Mouse (Mus musculus) gastrocnemius, postnatal 10 days (tissue): ENCODE results near the gene Ackr4. TPM values are rescaled to one million over a fixed set of nuclear protein-coding genes. Genes with fewer than 3 reads are reported as not detected.
A peak's percentile ranks its signal among the peaks of the same experiment; 100 is the strongest.

Source experiments
- DNase-seq: peaks from one replicate; pipeline ENCODE4 v3.0.0; 2021; ENCODE audit warnings: mixed read lengths
- long read RNA-seq, 2 experiments: library from polyadenylated mRNA; stranded (forward); transcript quantifications; one replicate each; pipeline ENCODE4 v2.0.0; 2021
- total RNA-seq, 2 experiments: library from RNA; stranded (reverse); gene quantifications; 2 replicates each; pipeline ENCODE4 v1.2.3; 2021

Ackr4 gene
- 1 to 10 TPM; 1.9 to 3.6 TPM for total RNA-seq
- long read RNA-seq, experiment 1, partial matches to known transcripts = 0 of 2 reads
- long read RNA-seq, experiment 1, other reads (novel, unspliced or antisense) = 1 of 2 reads
- long read RNA-seq, experiment 2 = 0 reads

DNA sequence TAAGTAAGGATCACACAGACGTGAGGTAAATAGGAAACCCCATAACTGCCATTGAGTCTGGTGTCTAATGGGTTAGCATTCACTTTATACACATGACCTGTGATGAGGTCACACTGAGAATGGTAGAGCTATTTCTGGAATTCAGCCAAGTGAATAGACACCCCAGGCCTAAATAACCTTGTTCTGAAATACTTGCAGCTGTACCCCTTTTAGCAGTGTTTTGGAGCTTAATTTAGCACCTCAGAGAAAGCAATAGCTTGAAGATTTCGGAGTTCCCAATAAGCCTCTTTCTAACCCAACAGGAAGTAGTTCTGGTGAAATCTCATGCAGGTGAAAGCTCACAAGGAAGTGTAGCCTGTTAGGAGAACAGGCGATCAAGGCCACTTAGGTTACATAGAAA is at the start of gene Ackr4:
Ackr4 (minus strand) TSS at position 101 of the 400 bp plus-strand sequence.
- no peak for DNase-seq

DNA sequence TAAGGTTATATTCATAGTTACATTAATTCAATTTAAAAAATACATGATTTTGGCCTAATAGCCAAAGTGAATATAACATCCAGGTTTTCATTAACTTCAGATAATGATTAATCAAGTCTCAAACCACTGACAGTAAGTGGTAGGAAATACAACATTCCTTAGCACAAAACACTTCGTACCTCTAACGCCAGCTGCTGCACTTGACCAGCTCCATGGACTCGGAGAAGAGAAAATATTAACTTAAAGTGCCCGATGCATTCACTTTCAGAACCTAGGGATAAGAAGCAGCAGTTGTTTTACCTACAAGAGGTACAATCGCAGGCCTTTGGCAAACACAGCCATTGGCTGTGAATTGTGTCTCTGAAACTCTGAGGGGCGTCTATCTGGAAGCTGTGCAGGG is 45.6 kb upstream of the Ackr4 start:
- DNase-seq = no peak

DNA sequence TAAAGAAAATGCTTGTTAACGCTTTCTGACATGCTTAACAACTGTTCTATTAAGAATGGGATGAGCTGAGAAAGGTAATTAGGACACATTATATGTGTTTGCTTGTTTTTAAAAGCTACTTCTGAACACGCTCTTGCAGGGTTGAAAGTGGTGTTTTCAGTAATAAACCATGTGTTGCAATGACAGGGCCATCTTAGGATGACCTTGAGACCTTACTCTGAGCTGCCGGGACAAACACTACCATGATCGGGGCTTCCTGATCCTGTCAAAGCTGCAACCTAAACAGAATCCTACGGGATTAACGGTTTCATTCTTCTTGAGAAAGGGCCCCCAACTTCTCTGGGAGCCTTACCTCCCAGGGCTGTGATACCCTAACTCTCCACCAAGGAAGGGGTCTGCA is 44.9 kb upstream of the Ackr4 start:
- DNase-seq = no peak

DNA sequence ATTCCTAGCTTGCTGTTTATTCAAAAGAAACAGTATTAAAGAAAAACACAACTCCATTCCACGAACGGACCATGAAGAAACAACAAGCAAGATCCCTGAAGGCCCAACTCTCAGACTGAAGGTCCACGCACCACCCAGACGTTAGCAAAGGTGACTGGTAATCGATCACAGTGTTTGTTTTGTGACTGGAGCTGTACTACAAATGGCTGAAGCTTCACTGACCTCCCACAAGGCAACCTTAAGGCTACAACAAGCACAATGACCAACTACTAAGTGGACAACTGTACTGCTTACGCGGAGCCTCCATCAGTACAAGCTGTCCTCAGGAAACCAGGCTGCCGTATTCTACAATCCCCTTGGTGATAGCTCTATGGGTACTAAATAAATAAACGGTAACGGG is 43.3 kb upstream of the Ackr4 start:
- no peak for DNase-seq

DNA sequence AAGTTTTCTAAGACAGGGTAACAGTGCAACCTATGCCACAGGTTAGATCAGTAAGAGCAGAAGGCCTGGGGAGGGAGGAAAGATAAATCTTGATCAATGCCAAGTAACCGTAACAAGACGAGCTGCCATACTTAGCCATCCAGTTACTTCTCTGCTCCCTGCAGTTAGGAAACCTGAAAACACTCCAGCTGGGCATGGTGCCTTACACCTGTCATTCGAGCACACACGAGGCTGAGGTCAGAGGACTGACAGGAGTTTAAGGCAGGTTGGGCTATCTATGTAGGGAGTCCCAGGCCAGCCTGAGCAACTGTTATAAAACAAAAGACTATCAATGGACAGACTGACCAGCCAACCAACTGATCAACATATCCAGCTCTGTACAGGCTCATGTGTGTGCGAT is 39.2 kb upstream of the Ackr4 start:
- DNase-seq = peak; percentile 20

DNA sequence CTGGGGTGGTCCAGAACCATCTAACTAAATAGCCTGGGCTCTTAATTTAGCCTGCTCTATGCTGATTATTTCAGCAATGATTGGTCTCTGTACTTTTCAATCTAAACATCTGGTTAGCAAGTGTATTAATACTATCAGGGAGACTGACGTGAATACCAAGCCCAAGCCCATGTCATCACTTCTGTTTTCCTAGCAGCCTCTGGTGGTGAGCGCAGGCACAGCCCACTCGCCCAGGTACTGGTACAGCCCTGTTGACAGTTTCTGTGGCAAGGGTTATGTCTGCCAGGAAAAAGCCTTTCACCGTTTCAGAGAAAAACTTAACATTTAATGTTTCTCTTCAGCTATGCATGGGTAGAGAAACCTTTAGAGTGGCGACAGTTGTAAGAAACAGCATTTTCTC is 37.5 kb upstream of the Ackr4 start:
- no peak for DNase-seq

DNA sequence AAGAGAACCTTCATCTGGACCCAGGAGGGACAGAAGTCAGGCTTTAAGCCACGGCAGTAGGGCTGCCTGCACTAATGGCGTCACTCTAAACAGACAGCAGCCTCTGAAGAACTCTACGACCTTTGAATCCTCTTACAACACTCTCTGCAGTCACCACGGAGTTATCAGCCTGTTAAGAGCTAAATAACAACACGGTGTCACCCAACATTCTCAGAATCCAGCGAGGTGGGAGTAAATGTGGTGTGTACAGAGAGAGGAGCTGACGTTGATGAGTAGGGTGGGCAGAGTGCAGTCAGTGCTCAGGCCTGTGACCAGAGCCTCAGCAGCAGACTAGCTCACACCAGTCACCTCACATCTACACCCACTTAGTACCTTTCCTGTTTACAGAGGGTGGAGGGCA is 34.4 kb upstream of the Ackr4 start:
- no peak for DNase-seq

DNA sequence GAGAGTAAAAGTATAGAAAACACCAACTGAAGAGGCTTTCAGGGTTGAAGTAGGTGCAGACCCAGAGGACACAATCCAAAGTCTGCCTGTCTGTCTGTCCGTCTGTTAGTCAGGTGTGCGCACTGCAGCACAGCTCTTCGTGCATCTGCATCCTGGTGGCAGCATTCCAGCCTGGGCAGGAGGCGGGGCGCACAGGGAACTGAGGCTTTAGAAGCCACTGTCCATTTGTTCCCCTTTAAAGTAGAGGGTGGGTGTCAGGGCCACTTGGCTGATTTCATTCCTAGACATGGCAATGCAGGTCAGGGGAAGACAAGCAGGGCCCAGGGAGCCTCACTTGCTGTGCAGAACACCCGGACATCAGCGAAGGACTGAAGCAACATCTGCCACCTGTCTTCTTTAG is 30.6 kb upstream of the Ackr4 start:
- no peak for DNase-seq

DNA sequence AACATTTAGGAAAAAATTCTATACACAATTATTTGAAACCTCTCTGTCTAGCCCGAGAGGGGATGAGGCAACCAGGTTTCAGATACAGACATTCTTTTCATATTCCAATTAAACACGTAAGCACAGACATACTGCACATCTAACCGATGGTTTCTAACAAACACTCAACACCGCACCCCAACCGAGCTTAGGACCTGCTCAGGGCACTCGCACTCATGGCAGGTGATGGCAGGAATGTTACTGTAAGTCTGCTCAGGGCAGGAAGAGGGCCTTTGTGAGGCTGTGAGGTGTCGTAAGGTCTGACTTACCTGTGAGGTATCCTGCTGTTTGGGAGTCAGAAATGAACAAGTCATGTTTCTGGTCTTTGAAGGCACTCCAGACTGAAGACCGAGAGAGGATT is 29.8 kb upstream of the Ackr4 start:
- DNase-seq = no peak

DNA sequence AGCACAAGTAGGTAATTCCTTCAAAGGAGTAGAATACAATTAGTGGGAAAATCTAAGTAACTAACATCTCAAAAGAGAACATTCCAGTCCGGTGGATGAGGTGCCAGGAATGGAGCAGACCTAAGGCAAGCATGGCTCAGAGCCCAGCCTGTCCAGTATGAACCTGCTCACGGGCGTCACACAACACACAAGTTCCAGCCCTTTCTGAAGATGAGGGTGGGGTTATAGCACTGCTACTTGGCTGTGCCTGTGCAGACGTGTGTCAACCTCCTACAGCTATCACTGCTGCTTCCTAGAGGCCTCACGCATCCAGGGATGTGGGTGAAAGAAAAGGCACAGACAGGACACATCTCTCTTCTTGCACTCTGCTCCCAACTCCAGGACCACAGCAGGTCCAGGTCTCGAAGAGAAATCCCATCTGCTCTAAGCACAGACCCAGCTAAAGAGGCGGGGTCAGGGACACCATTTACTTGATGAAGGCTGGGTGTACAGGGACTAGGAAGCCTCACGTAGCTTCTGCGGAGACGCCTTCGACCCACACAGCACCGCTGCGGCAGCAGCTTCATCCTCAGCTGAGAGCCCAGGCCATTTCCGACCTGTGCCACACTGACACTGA is 28.5 kb upstream of the Ackr4 start:
- no peak for DNase-seq

DNA sequence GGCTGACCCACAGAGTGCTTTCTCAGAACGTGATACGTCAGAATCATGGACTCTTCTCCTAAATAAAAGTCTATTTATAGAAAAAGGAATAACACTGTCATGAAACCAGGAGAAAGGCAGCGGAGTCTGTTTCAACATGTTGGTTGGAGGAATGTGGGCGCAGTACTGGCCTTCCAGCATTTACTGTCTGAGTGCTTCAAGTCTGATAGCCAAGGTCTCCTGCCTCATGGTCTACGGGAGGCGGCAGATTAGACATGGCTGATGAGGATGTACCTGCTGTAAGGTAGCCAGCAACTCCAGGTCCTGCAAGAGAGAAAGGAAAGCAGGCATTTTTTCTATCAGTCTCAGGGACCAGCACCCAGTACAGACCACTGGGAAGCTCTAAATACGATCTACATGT is 25.4 kb upstream of the Ackr4 start:
- DNase-seq = no peak

DNA sequence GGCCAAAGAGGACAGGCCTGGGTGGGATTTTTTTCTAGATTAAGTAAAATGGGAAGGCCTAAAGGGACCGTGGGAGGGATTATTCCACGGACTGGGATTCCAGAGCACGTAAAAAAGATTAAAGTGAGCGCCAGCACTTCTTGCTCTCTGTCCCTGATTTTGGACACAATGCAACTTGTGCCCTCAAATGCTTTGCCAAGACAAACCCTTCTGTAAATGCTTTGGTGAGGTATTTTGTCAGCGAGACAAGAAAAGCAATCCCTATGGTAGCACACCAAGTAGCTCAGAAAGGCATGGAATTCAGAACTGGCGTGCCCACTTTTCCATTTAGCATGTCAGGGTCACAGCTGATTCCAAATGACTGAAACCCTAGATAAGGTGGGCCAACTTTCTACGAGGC is 22.2 kb upstream of the Ackr4 start:
- no peak for DNase-seq

DNA sequence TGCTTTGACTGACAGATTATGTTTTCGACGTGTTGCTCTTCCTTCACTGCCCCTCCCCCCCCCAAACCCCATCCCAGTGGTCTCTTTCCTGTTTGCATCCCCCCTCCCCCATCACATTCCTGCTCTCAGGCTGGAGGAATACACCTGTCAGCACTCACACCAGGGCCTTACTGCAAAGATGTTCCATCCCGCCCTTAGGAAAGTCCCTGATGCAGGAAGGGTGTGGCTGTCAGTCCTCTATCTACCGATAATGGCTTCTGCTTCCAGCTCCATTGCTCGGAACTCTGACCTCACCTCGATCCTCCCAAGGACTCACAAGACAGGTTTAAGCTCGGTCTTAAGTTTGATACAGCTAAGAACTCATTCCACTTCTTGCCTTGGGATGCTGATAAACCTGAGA is 19.9 kb upstream of the Ackr4 start:
- DNase-seq = no peak

DNA sequence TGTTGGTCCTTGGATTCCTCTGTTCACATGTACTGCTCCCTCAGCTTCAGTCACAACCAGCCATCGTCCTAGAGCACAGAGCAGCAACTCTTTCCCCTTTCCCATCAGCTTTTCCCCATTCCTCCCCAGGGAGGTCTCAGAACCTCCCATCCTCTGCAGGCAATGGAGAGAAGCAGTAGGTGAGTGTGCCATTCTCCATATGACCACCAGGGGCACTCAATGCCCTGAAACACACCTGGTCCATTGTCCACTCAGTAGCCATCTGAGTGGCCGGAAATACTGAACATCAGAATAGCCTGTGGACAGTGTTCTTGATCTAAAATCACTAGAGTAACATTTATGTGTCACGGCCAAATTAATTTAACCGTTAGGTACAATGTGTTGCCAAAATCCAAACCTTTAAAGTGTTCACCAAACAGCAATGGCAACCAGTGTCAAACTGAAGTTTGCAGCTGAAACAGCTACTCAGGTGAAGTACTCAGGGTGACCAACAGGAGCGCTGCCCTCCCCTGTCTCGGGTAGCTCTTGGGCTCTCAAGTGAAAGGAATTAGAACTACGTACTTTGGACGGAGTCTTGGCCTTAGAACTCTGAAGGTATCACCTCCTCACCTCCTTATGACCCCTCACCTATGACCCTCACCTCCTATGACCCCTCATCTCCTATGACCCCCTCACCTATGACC is 17.7 kb upstream of the Ackr4 start:
- DNase-seq = no peak

DNA sequence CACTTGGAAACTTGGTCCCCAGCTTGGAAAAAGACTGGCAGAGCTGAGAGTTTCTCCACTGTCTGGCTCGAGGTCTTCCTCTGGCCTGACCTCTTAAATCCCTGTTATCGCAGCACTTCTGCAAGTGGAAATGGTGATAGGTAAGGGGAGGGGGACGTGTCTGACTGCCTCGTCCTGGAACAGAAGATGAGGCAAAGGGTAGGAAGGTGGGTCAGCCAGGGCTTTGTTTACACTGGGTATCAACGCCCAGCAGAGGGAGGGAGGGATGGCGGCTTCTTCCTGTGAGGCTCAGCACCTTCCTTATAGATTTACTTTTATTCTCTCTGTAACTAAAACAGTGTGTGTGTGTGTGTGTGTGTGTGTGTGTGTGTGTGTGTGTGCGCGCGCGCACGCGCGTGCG is 16.1 kb upstream of the Ackr4 start:
- DNase-seq = no peak

DNA sequence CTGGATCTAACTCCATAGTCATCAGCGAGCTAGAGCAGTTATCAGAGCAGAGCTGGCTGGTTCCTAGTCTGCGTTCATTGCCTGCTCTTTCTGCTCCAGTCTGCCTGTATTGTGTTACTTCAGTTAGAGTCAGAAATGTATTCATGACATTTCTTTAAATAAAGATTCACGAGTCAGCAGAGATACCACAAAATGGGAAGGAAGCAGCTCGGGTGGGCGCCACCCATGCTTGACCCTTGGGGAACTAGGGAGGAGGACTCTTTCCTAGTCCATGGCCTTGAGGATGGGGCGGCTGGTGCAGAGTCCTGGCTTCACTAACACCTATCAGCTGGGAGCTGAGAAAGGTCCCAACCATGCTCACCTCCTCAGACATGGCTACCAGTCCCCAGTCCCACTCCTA is 13.6 kb upstream of the Ackr4 start:
- DNase-seq = no peak

DNA sequence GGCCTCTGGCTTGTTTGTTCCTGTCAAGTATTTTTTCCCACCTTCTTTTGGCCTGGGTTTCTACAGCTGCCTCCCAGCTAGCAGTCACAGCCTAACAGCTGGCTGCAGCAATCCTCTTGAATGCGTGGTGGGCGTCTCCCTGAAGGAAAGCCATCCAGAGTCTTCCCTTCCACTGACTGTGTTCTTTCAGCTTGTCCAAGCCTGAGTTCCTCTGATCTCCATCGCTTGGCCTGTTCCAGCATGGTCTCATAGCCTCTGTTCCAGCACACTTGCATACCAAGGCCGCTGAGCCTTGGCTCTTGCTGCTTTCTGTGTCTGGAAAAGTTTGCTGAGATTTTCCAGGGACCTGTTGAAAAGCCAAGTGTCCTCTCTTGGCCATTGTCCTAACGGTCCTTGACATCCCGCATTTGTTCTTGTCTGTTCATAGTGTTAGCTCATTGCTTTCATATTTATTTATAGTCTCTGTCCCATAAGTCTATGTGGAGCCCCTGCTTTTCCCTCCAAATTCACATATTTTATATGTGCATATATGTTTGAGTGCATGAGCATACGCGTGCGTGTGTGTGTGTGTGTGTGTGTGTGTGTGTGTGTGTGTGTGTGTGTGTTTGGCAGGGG is 3.5 kb upstream of the Ackr4 start:
- no peak for DNase-seq

DNA sequence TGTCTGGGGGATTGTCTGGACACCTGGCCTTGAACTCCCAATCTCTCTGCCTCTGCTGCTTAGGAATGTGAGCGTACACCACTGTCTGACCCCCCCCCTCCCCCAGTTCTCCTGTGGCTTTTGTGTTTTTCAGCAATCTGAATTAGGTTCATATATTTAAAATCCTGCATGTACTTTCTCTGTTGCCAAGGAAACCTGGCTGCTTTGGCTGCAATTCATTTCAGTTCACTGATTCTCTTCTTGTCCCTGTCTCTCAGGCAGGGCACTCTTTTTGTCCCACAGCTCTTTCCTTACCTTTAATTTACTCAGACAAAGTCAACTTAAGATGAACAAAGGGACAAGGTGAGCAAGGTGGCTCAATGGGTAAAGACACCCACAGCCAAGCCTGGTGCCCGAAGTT is 1.4 kb upstream of the Ackr4 start:
- DNase-seq = no peak

DNA sequence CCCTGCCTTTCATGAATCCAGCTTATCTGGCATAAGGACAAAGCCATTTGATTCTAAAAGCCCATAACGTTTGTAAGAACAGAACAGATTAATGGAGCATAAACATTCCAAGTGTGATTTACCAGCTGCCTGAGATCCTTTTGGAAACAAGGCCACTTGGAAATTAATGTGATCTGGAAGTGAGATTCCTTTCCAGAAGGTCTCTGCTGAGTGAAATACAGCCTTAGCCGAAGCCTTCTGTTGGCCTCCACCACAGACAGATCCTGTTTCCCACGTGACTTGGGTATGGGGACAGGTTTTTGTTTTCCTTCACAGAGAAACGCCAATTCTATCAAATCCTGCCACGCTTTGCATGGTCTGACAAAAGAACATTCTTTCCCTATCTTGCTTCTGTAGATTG is 3.1 kb downstream of the Ackr4 start:
- no peak for DNase-seq

DNA sequence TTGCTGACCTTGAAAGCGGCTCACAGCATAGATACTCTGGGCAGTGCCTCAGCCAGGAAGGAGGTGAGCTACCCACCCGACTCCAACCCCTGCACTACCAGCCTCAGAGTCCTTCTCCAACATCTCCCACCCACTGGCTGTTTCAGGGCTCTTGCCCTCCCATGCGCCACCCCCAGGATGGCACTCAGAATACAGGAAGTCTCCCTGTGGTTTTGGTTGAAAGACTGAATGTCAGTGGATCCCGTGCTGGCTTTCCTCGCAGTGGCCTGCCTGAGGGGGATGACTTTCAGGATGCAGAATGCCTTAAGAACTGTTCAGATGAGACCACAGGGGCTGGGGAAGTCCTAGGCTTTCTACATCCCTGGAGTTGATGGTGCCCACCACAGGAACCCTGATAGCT is 3.6 kb downstream of the Ackr4 start:
- no peak for DNase-seq

DNA sequence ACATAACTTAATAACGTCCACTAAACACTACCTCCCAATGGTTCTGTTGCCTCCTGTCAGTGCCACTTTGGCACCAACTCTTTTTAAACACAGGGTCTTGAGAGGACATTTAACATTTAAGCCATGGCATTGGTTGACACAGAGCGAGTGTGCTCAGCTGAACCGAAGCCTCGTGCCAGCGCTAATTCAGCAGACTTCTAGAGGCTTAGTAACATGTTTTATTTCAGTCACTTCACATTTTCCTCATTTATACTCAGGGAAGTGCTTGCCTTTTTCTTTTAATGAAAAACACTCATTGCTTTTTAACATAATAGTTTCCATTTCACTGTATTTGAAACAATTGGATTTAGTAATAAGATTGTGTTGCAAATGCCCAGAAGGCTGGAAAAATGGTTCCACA is 17.6 kb downstream of the Ackr4 start:
- DNase-seq = no peak

DNA sequence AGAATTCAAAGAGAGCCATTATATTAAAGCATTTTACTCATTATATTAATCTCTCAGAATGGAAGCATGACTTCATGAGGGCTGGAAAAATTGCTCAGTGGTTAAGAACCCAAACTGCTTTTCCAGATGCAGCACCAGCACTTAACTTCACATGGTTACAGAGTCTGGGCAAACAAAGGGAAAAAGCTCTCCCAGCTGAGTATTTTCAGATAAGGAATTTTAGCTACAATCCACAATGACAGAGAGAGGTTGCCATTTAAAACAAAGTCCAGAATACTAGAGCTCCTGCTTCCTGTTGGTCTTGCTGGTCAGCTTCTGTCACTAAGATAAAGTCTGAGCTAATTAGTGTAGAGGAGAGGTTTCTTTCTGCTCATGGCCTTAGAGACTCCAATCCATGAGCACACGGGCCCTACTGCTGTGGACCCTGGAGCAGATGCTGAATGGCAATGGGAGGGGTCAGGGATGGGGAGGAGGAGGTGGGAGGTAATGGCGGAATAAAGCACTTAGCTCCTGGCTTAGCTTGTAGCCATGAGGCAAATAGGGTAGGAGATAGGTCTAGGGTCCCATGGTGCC is 18.1 kb downstream of the Ackr4 start:
- no peak for DNase-seq

DNA sequence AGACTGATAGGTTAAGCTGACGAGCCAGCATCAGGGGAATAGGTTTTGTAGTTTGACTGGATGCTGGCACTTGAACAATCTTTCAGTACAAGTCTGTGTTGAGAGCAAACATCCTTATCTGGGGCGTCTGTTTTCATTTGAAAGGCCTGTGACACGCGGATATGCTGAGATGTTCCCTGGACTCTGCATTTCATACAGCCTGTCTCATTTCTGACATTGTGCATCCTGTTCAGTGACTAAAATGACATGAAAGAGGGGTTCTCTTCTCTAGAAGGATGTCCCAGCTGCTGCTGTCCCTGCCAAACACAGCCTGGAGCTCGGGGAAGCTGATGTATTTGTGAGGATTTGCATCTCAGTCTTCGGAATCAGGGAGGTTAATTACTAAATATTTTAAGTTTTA is 19.3 kb downstream of the Ackr4 start:
- no peak for DNase-seq

DNA sequence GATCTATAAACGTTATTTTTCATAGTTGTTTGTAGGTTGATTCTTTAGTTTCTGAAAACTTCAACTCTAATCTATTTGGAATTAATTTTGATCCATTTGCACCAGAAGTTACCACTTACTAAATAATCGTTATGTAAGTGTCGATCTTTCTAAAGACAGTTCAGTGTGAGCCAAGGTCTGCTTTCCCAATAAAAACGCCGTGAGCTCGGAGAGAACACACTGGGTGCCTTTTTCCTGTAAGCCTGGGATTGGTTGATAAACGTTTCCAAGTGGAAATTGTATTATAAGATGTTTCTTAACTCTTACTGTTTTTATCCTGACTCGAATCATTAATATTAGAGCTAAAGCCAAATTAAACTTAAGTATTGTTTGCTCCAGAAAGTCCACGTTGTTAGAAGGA is 19.8 kb downstream of the Ackr4 start:
- no peak for DNase-seq
